Mouse (Mus musculus): ENCODE results near the gene Gm49337. TPM values are rescaled to one million over a fixed set of nuclear protein-coding genes. Genes with fewer than 3 reads are reported as not detected.
"Not testable (repeated sequence)": the region's sequence is repeated elsewhere in the genome, so short reads cannot be mapped to it uniquely, and the experiment has no call there.

Gm49337 gene
- polyA plus RNA-seq, 1 experiment from 2014 or later: not detected

DNA sequence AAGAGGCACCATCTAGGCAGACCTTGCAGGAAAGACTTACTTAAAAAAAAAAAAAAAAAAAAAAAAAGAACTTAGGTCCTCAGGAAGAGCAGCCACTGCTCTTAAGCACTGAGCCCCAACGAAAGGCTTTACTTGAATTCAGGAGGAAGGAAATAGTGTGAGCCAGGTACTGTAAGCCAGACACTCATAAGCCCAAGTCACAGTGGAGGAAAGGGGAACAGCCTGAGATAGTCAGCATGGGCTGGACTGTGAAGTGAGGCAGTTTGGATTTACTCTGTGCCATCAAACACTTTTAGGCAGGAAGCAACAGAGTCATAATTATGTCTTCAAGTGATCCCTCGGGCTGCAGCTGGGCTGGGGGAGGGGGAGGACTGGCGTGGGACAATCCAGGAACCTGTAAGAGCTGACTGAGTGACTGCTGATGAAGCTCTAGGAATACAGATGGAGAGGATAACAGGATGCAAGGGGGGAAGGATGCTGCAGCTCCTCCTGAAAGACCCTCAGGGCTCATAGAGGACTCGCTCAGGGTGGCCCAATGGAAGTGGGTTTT, 19.2 kb downstream of the Gm49337 start:
- Histone ChIP-seq H3K27me3 (ENCODE audit: insufficient read depth, poor library complexity, severe bottlenecking) (no peaks in the 10 kb centered on the region), H3K4me3 (no peak overlapping the region), H3K36me3 (no peaks in the 10 kb centered on the region), H3K9me3 (no peaks in the 10 kb centered on the region), H3K27ac (no peak overlapping the region), H3K4me1 (replicated peaks) (0 out of 2 replicates have a peak, but pooled peaks cover 4% of the 10 kb centered on the region)
- WGBS: 69% methylated on average over 4 of the region's 4 CpGs
- no peak for DNase-seq (ENCODE audit: low spot score)

DNA sequence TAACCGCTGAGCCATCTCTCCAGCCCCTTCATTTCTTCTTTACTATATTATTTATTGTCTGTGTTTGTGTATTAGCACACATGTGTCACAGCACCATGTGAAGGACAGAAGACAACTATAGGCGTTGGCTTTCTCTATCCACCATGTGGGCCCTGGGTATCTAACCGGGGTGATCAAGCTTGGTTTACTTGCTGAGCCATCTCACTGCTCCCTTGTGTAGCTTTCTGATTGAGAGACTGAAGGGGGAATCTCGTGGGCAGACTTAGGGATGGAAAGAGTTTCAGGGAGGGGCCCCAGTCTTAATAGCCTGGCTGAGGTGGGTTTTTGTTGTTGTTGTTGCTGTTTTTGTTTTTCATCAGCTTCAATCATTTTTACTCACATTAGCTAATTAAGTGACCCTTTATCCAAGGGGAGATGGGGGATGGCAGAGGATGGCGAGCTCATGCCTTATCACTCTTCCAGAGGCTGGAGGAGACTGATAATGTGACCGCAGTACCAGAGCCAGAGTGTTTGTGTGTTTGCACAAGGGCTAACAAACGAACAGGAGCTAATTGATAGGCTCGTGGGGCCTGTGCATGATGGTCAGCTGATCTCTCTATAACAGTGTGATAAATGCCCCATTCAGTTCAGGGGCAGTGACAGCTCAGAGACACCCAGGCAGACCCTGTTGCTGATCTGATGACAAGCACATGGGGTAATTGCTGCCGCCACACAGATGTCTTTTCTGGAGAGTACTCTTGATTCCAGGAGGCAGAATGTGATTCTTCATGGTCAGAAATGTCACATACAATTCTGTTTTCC, 20.6 kb downstream of the Gm49337 start:
- H3K36me3 ChIP-seq: no peaks in the 10 kb centered on the region
- 0 out of 2 replicates have a peak, but pooled peaks cover 4% of the 10 kb centered on the region for H3K4me1 ChIP-seq (replicated peaks)
- H3K27me3 ChIP-seq (ENCODE audit: insufficient read depth, poor library complexity, severe bottlenecking): no peaks in the 10 kb centered on the region
- DNase-seq (ENCODE audit: low spot score): no peak
- no peak overlapping the region; the same call in 1 of the 2 replicates for H3K27ac ChIP-seq
- no peaks in the 10 kb centered on the region for H3K9me3 ChIP-seq
- no peak overlapping the region for H3K4me3 ChIP-seq
- WGBS: 76% methylated on average over 9 of the region's 9 CpGs

DNA sequence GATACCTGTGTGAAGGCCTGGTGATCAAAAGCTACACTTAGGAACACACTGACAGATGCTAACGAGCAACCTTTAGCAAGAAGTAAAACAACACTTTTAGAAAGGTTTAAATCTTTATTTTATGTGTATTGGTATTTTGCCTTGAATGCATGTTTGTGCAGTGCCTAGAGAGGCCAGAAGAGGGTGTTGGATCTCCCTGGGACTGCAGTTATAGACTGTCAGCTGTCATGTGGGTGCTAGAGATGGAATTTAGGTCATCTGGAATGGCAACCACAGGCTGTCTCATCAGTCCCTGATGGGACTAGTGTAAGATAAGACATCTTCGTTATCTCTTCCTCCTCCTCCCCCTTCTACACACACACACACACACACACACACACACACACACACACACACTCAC, 25.2 kb downstream of the Gm49337 start:
- Histone ChIP-seq H3K4me3 (no peak overlapping the region), H3K4me1 (replicated peaks) (no peaks in the 10 kb centered on the region), H3K36me3 (no peaks in the 10 kb centered on the region), H3K27me3 (ENCODE audit: insufficient read depth, poor library complexity, severe bottlenecking) (no peaks in the 10 kb centered on the region), H3K9me3 (no peaks in the 10 kb centered on the region), H3K27ac (no peak overlapping the region)
- WGBS: 89% methylated on average over 2 of the region's 2 CpGs
- no peak for DNase-seq (ENCODE audit: low spot score)

DNA sequence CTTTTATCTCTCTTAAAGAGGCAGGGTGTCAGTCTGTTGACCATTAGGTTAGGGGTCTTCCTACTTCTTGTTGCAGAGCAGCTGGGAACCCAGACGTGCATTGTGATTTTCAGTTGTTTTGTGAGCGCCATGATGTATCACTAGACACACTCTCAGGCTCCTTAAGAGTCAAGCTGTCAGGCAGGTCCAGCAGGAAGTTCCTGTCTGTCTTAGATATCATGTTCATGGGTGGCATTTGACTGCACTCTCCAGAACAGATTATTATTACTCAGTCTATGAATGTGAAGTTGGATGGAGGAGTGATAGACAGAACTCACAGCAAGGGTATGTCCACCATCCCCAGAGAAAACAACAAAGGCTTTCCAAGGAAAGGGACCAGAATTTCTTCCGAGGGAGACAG, 31.2 kb downstream of the Gm49337 start:
- WGBS: 68% methylated on average over 3 of the region's 3 CpGs
- Histone ChIP-seq H3K4me1 (replicated peaks) (no peaks in the 10 kb centered on the region), H3K9me3 (no peaks in the 10 kb centered on the region), H3K4me3 (no peak overlapping the region), H3K27ac (no peak overlapping the region), H3K27me3 (ENCODE audit: insufficient read depth, poor library complexity, severe bottlenecking) (no peaks in the 10 kb centered on the region), H3K36me3 (no peaks in the 10 kb centered on the region)
- DNase-seq (ENCODE audit: low spot score): no peak

DNA sequence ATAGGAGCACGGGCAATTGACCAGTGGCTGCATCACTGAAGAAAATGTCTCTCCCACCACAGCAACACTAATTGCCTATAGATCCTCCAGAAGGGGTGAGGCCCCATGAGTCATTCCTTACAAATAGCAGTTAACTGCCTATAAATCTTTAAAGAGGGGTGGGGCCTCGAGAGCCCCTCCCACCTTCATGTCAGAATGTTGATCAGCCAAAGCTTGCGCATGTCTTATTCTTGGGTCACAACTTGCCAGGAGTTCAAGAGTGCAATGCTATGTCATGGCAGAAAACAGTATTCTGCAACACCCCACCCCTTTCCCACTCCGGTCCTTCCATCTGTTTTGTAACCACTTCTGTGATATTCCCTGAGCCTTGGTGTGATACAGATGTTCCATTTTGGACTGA, 33.3 kb downstream of the Gm49337 start:
- H3K4me1 ChIP-seq (replicated peaks): no peaks in the 10 kb centered on the region
- H3K9me3 ChIP-seq: no peaks in the 10 kb centered on the region
- WGBS: 88% methylated on average over 4 of the region's 4 CpGs
- DNase-seq (ENCODE audit: low spot score): no peak
- H3K27me3 ChIP-seq (ENCODE audit: insufficient read depth, poor library complexity, severe bottlenecking): no peaks in the 10 kb centered on the region
- no peak overlapping the region for H3K27ac ChIP-seq
- no peaks in the 10 kb centered on the region for H3K36me3 ChIP-seq
- H3K4me3 ChIP-seq: no peak overlapping the region

DNA sequence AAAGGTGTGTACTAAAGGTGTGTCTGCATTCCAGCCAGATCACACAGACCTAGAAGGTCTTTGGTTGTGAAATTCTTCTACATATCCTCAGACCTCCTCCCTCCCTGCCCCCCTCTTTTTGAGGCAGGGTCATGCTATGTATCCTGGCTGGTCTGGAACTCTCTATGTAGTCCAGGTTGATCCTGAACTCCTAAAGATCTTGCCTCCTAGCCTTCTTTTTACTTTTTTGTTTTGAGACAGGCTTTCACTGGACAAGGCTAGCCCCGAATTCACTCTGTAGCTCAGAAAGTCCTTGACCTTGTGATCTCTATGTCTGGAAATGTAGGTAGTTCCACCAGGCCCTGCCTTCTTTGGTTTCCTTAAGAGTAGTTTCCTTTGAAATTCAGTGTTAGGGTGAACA, 35.7 kb downstream of the Gm49337 start:
- Histone ChIP-seq H3K27ac (no peak overlapping the region), H3K27me3 (ENCODE audit: insufficient read depth, poor library complexity, severe bottlenecking) (no peaks in the 10 kb centered on the region), H3K36me3 (no peaks in the 10 kb centered on the region), H3K4me3 (no peak overlapping the region), H3K4me1 (replicated peaks) (no peaks in the 10 kb centered on the region), H3K9me3 (no peaks in the 10 kb centered on the region)
- 80% methylated on average over 1 of the region's 1 CpGs for WGBS
- no peak for DNase-seq (ENCODE audit: low spot score)

DNA sequence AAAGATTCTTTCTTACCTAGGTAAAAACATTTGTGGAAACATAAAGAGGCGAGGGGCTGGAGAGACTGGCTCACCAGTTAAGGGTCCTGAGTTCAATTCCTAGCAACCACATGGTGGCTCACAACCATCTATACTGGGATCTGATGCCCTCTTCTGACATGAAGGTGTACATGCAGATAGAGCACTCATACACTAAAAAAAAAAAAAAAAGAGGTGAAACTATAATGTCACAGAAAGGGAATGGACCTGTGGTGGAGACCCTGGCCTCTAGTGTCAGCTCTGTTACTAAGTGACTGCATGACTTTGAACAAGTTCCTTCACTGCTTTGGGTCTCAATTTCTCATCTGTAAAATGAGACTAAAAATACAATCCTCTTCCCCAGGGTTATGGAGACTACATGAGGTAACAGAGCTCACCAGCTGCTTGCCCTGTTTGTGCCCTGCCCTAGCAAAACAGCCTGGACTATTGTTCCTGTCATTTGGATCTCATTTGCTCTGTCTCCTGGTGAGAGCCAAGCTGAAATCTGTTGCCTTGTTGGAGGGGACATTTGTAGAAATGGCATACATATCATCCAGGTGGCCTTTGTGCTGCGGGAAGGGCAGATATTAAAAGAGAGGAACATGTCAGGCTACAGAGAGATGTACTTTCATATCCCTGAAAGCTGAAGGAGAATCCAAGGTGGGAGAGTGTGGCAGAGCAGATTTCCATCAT, 42.9 kb downstream of the Gm49337 start:
- Histone ChIP-seq H3K36me3 (no peaks in the 10 kb centered on the region), H3K4me3 (no peak overlapping the region), H3K27me3 (ENCODE audit: insufficient read depth, poor library complexity, severe bottlenecking) (no peaks in the 10 kb centered on the region), H3K27ac (no peak overlapping the region), H3K9me3 (no peaks in the 10 kb centered on the region), H3K4me1 (replicated peaks) (peaks cover 14% of the 10 kb centered on the region)
- WGBS: 90% methylated on average over 2 of the region's 2 CpGs
- DNase-seq (ENCODE audit: low spot score): no peak

DNA sequence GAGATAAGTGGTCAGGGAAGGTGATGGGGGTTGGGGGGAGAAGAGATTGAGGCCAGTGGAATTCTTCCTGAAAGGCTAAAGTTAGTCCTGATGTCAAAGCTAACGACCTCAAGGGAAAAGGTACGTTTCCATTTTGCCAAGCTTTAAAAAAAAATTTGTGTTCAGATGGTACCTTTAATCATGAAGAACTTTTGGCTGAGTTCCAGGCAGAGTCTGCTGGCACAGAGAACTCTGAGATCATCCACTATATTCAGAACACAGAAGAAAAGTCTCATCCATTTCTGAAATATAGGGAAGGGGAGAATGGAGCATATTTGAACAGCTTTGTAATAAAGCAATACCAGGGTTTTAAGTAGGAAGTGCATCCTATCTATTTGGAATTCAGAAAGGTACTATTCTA, 43.9 kb downstream of the Gm49337 start:
- H3K9me3 ChIP-seq: no peaks in the 10 kb centered on the region
- H3K4me1 ChIP-seq (replicated peaks): peaks cover 14% of the 10 kb centered on the region
- DNase-seq (ENCODE audit: low spot score): no peak
- WGBS: 75% methylated on average over 2 of the region's 2 CpGs
- no peak overlapping the region for H3K4me3 ChIP-seq
- no peaks in the 10 kb centered on the region for H3K27me3 ChIP-seq (ENCODE audit: insufficient read depth, poor library complexity, severe bottlenecking)
- no peaks in the 10 kb centered on the region for H3K36me3 ChIP-seq
- no peak overlapping the region for H3K27ac ChIP-seq

DNA sequence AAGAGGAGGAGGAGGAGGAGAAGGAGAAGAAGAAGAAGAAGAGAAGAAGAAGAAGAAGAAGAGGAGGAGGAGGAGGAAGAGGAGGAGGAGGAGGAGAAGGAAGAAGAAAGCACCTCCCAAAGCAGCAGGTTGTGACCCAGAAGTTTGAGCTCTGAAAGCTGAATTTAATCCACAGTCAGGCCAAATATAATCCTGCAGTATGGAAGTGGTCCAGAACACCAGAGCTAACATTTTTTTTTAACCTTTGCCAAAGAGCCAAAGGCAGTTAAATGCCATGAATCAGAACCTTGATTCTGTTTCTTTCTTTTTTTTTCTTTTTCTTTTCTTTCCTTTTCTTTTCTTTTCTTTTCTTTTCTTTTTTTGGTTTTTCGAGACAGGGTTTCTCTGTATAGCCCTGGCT, 44.5 kb downstream of the Gm49337 start:
- DNase-seq (ENCODE audit: low spot score); H3K36me3 ChIP-seq; H3K4me3 ChIP-seq; H3K9me3 ChIP-seq; H3K27ac ChIP-seq; H3K27me3 ChIP-seq (ENCODE audit: insufficient read depth, poor library complexity, severe bottlenecking): not testable (repeated sequence)
- H3K4me1 ChIP-seq (replicated peaks): peaks cover 14% of the 10 kb centered on the region
- 79% methylated on average over 1 of the region's 1 CpGs for WGBS

DNA sequence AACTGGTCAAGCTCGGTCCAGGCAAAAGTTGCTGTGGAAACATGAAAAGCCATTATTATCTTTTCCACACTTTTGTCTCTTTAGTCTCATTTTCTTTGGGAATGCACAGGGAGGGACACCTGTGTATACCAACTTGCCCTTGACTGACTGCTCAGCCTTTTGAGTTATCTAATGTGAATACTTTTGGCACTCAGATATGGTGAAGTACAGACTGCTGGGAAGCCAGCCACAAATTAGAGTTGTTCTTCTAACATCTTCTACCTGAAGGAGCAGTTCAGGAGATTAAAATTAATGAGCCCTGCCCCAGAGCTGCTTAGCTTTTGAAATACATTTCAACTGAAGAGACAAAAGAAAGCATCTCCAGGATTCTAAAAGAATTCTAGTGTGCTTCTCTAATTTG, 45.9 kb downstream of the Gm49337 start:
- peak overlapping the region; percentile 99; the same call in 1 of the 2 replicates for H3K27ac ChIP-seq
- H3K9me3 ChIP-seq: no peaks in the 10 kb centered on the region
- H3K27me3 ChIP-seq (ENCODE audit: insufficient read depth, poor library complexity, severe bottlenecking): no peaks in the 10 kb centered on the region
- DNase-seq (ENCODE audit: low spot score): no peak
- 89% methylated on average over 1 of the region's 1 CpGs for WGBS
- no peaks in the 10 kb centered on the region for H3K36me3 ChIP-seq
- peaks cover 19% of the 10 kb centered on the region for H3K4me1 ChIP-seq (replicated peaks)
- no peak overlapping the region for H3K4me3 ChIP-seq

DNA sequence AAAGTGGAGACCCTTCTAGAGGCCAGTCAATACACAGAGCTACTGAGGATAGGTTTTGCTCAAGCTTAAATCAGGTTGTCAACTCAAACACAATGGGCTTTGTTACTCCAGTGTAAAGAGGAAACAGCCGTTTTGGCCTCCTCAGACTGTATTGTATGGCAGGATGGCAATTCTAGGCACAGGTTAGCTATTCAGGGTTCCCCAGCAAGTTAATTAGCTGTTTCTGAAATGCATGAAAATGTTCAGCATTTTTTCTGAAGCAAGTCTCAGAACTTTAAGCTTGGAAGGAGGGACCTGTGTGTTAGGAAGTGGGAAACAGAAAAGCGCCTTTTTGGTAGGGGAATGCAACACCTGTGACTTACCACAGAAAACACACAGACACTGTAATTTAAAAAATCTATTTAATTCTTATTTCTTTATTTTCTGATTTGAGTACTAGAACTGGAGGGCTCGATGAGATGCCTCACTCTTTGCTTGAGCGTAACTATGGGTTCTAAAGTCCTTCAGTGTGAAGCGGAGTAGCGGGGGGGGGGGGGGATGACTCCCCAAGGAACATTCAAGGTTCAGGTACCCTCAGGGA, 47.0 kb downstream of the Gm49337 start:
- Histone ChIP-seq H3K27ac (peak overlapping the region; percentile 99), H3K36me3 (no peaks in the 10 kb centered on the region), H3K27me3 (ENCODE audit: insufficient read depth, poor library complexity, severe bottlenecking) (no peaks in the 10 kb centered on the region), H3K4me3 (peak overlapping the region; percentile 65), H3K4me1 (replicated peaks) (peaks cover 19% of the 10 kb centered on the region), H3K9me3 (no peaks in the 10 kb centered on the region)
- DNase-seq (ENCODE audit: low spot score): peak; percentile 4
- 2% methylated on average over 6 of the region's 6 CpGs for WGBS

DNA sequence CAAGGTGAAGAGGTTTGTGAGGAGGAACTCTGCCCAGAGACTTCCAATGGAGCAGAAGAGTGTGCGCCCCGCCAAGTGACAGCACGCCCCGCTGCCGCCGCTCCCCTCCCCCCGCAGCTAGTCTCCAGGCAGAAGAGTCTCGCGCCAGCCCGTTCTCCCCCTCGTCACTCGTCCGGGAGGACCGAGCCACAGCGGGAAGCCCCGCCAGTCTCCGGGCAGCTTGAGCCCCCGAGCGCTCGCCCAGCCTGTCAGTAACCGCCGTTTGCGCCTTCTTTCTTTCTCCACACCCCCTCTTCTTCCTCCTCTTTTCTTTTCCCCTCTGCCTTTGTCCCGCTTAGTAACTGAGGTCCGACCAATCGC, 47.6 kb downstream of the Gm49337 start:
- Histone ChIP-seq H3K27me3 (ENCODE audit: insufficient read depth, poor library complexity, severe bottlenecking) (no peaks in the 10 kb centered on the region), H3K4me1 (replicated peaks) (peaks cover 19% of the 10 kb centered on the region), H3K4me3 (peak overlapping the region; percentile 65), H3K36me3 (no peaks in the 10 kb centered on the region), H3K27ac (peak overlapping the region; percentile 99), H3K9me3 (no peaks in the 10 kb centered on the region)
- WGBS: 1% methylated on average over 26 of the region's 26 CpGs
- no peak for DNase-seq (ENCODE audit: low spot score)

Measured in hindbrain, embryonic 10.5 days (tissue).